ENCODE assay signal across 14 mouse cellular contexts in the genomic region with DNA sequence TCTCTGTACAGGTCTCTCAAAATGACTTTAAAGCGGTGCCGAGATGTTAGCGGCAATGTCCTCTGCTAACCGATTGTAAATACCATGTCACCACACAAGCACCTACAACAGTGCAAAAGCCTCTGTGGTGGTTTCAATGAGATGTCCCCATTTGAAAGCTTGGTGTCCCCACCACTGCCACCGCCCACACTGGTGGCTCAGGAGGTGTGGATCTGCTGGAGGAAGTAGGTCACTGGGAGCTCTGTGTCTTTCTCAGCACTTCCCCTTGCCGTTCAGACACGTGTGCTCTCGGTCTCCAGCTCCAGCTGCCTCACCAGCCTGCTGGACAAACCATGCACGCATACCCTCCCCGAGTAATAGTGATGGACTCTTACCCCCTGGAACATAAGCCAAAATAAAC.
DNase-seq lines count a peak whose midpoint lies in the region; ATAC-seq lines count a peak whose summit lies in the region.
"Had no signal": no experiment of that assay in that cellular context is flagged by ENCODE, and none has a peak within 500 bp of the region (broad histone marks: within the 10 kb centered on the region; RNA-seq: fewer than 3 reads in every experiment).

No protein-coding gene starts in this region.

- H3K36me3 ChIP-seq in heart, embryonic 12.5 days = no peaks in the 10 kb centered on the region
- H3K36me3 ChIP-seq: heart, embryonic 13.5 days; intestine, embryonic 15.5 days; limb, embryonic 15.5 days had no signal

- H3K4me3 ChIP-seq in heart, embryonic 12.5 days = no peak overlapping the region
- H3K4me3 ChIP-seq: forebrain, embryonic 13.5 days; heart, embryonic 13.5 days; intestine, embryonic 15.5 days; limb, embryonic 15.5 days; myocyte had no signal

- H3K27ac ChIP-seq in heart, embryonic 12.5 days (ENCODE audit: poor library complexity, severe bottlenecking) = no peak overlapping the region
- H3K27ac ChIP-seq: forebrain, embryonic 13.5 days; heart, embryonic 13.5 days; intestine, embryonic 15.5 days; limb, embryonic 15.5 days had no signal

- H3K4me2 ChIP-seq in heart, embryonic 12.5 days = no peak overlapping the region
- H3K4me2 ChIP-seq: forebrain, embryonic 13.5 days; heart, embryonic 13.5 days; intestine, embryonic 15.5 days; limb, embryonic 15.5 days had no signal

- intact Hi-C loops in left cerebral cortex, postnatal 10 days (cut with DNase I) = no loop called here

- H3K9ac ChIP-seq in heart, embryonic 12.5 days = no peak overlapping the region
- H3K9ac ChIP-seq: forebrain, embryonic 13.5 days; heart, embryonic 13.5 days; intestine, embryonic 15.5 days; limb, embryonic 15.5 days had no signal

- peak; percentile 53 for ATAC-seq in CD4-positive, CD25-positive, alpha-beta regulatory T cell, adult 4 months
- no peak for ATAC-seq in heart, embryonic 12.5 days (ENCODE audit: insufficient number of reproducible peaks, low FRiP score)
- ATAC-seq: forebrain, embryonic 13.5 days; intestine, embryonic 15.5 days had no signal

- no peaks in the 10 kb centered on the region for H3K9me3 ChIP-seq in heart, embryonic 12.5 days (replicated peaks)
- H3K9me3 ChIP-seq: forebrain, embryonic 13.5 days; heart, embryonic 13.5 days; intestine, embryonic 15.5 days; limb, embryonic 15.5 days had no signal

- peaks cover 8% of the 10 kb centered on the region; the same call in 1 of the 2 replicates for H3K4me1 ChIP-seq in heart, embryonic 12.5 days (replicated peaks)
- H3K4me1 ChIP-seq: intestine, embryonic 15.5 days had no signal

- no peaks in the 10 kb centered on the region for H3K27me3 ChIP-seq in heart, embryonic 12.5 days (replicated peaks)
- H3K27me3 ChIP-seq: heart, embryonic 13.5 days; intestine, embryonic 15.5 days had no signal

- peak; percentile 88 for DNase-seq in T-cell, adult 2 months (ENCODE audit: low spot score)
- DNase-seq in lung, postnatal 14 days = peak; percentile 22
- DNase-seq in spleen, postnatal 36 days (ENCODE audit: low spot score in 2 of 2) = peak; percentile 73 to 76
- no peak for DNase-seq in adrenal gland, postnatal 10 days
- no peak for DNase-seq in left cerebral cortex, postnatal 10 days (ENCODE audit: extremely low spot score in 1 of 2, low spot score in 2 of 2)
- no peak for DNase-seq in kidney, adult 9 months
- DNase-seq: right cerebral cortex, postnatal 4 days had no signal

- 90% methylated on average over 10 of the region's 10 CpGs for WGBS in heart, embryonic 12.5 days

Comparison
In these comparisons a context has a peak if more than half of its experiments do, and no peak if none do; other contexts are left out.
1. DNase-seq: peak in T-cell, adult 2 months (single experiment), lung, postnatal 14 days (single experiment) and spleen, postnatal 36 days (2 of 2); none in adrenal gland, postnatal 10 days (single experiment), left cerebral cortex, postnatal 10 days (0 of 2) and kidney, adult 9 months (single experiment).